Mouse (Mus musculus) MEL (cell line): ENCODE results near the gene Nfe2l2. TPM values are rescaled to one million over a fixed set of nuclear protein-coding genes. Genes with fewer than 3 reads are reported as not detected.

Experiments used
- DNase-seq: peaks from one replicate; pipeline ENCODE4 v3.0.0; 2011; ENCODE audit warnings: low read depth, low spot score
- H3K27ac ChIP-seq: 2 replicates; pipeline ENCODE4 v1.5.1; 2012; ENCODE audit warnings: low read depth, mild to moderate bottlenecking, control low read depth, low read length, moderate library complexity; ENCODE audit not compliant: control insufficient read depth
- H3K27me3 ChIP-seq, 2 experiments: fragments of 150-350 bp in 1 of 2; sonication (generic) in 1 of 2; 2 replicates each; pipeline ENCODE4 v1.6.1; 2012; ENCODE audit warnings: low read length in 2 of 2, mild to moderate bottlenecking in 2 of 2, improper control_type of control experiment in 1 of 2, moderate library complexity in 1 of 2; ENCODE audit not compliant: insufficient read depth in 2 of 2, control insufficient read depth in 1 of 2
- H3K36me3 ChIP-seq, 2 experiments: 2 replicates each; pipeline ENCODE4 v1.6.1; 2012 to 2014; ENCODE audit warnings: low read length in 2 of 2, improper control_type of control experiment in 1 of 2, inconsistent platforms in 1 of 2, mild to moderate bottlenecking in 1 of 2; ENCODE audit not compliant: insufficient read depth in 2 of 2, control insufficient read depth in 1 of 2
- H3K4me1 ChIP-seq, 2 experiments: fragments of 150-350 bp in 1 of 2; sonication (generic) in 1 of 2; 2 replicates each; pipeline ENCODE4 v1.6.1; 2012; ENCODE audit warnings: low read length in 2 of 2, improper control_type of control experiment in 1 of 2, mild to moderate bottlenecking in 1 of 2; ENCODE audit not compliant: insufficient read depth in 2 of 2, control insufficient read depth in 1 of 2
- H3K4me3 ChIP-seq, 2 experiments: fragments of 150-350 bp in 1 of 2; sonication (generic) in 1 of 2; 2 replicates each; pipeline ENCODE4 v1.5.1; 2012; ENCODE audit warnings: low read depth in 2 of 2, low read length in 2 of 2, mild to moderate bottlenecking in 2 of 2, moderate library complexity in 2 of 2, control low read depth in 1 of 2, improper control_type of control experiment in 1 of 2; ENCODE audit not compliant: control insufficient read depth in 1 of 2, insufficient read depth in 1 of 2
- H3K79me2 ChIP-seq: 2 replicates; pipeline ENCODE4 v1.6.1; 2012; ENCODE audit warnings: mild to moderate bottlenecking, low read length, moderate library complexity; ENCODE audit not compliant: control insufficient read depth, poor library complexity, insufficient read depth
- H3K9ac ChIP-seq: 2 replicates; pipeline ENCODE4 v1.6.1; 2012; ENCODE audit warnings: low read depth, mild to moderate bottlenecking, control low read depth, low read length, moderate library complexity; ENCODE audit not compliant: control insufficient read depth, poor library complexity, severe bottlenecking
- H3K9me3 ChIP-seq: fragments of 150-350 bp; sonication (generic); replicated peaks from 2 replicates; pipeline ENCODE4 v1.6.1; 2012; ENCODE audit warnings: mild to moderate bottlenecking, low read length, improper control_type of control experiment, moderate library complexity; ENCODE audit not compliant: insufficient read depth
- BHLHE40 ChIP-seq: IDR thresholded peaks from 2 replicates; pipeline ENCODE4 v1.6.1; 2012; ENCODE audit warnings: low read depth, mild to moderate bottlenecking, inconsistent platforms, low read length, improper control_type of control experiment, borderline replicate concordance
- CHD1 ChIP-seq: IDR thresholded peaks from 2 replicates; pipeline ENCODE4 v1.6.1; 2012; ENCODE audit warnings: low read depth, mild to moderate bottlenecking, inconsistent platforms, low read length, improper control_type of control experiment
- CHD2 ChIP-seq: IDR thresholded peaks from 2 replicates; pipeline ENCODE4 v1.6.1; 2011; ENCODE audit warnings: low read length, improper control_type of control experiment
- CTCF ChIP-seq, 3 experiments: IDR thresholded peaks in 2 of 3; conservative IDR thresholded peaks in 1 of 3; 2 replicates each; pipeline ENCODE4 v1.5.1; 2011 to 2012; ENCODE audit warnings: low read length in 3 of 3, low read depth in 2 of 3, mild to moderate bottlenecking in 2 of 3, improper control_type of control experiment in 1 of 3, inconsistent platforms in 1 of 3, mixed read lengths in 1 of 3, moderate library complexity in 1 of 3; ENCODE audit not compliant: control insufficient read depth in 1 of 3, insufficient read depth in 1 of 3, poor library complexity in 1 of 3, severe bottlenecking in 1 of 3
- E2F4 ChIP-seq: IDR thresholded peaks from 2 replicates; pipeline ENCODE4 v1.6.1; 2011; ENCODE audit warnings: low read depth, low read length, improper control_type of control experiment, borderline replicate concordance
- ELF1 ChIP-seq: IDR thresholded peaks from 2 replicates; pipeline ENCODE4 v1.6.1; 2014; ENCODE audit warnings: low read depth, mild to moderate bottlenecking, inconsistent platforms, low read length, improper control_type of control experiment, moderate library complexity
- EP300 ChIP-seq, 2 experiments: IDR thresholded peaks; 2 replicates each; pipeline ENCODE4 v1.6.1; 2011; ENCODE audit warnings: improper control_type of control experiment in 2 of 2, low read length in 2 of 2, low read depth in 1 of 2, mild to moderate bottlenecking in 1 of 2
- ETS1 ChIP-seq: IDR thresholded peaks from 2 replicates; pipeline ENCODE4 v1.6.1; 2012; ENCODE audit warnings: low read depth, mild to moderate bottlenecking, inconsistent platforms, low read length, improper control_type of control experiment, moderate library complexity
- GABPA ChIP-seq: IDR thresholded peaks from 2 replicates; pipeline ENCODE4 v1.6.1; 2012; ENCODE audit warnings: low read depth, mild to moderate bottlenecking, inconsistent platforms, low read length, improper control_type of control experiment, moderate library complexity
- GATA1 ChIP-seq: IDR thresholded peaks from 2 replicates; pipeline ENCODE4 v1.6.1; 2011; ENCODE audit warnings: low read depth, low read length, improper control_type of control experiment
- HCFC1 ChIP-seq: IDR thresholded peaks from 2 replicates; pipeline ENCODE4 v1.6.1; 2012; ENCODE audit warnings: low read depth, mild to moderate bottlenecking, inconsistent platforms, low read length, improper control_type of control experiment, moderate library complexity
- JUND ChIP-seq: IDR thresholded peaks from 2 replicates; pipeline ENCODE4 v1.6.1; 2011; ENCODE audit warnings: low read depth, mild to moderate bottlenecking, improper control_type of control experiment, low read length
- MAFK ChIP-seq: IDR thresholded peaks from 2 replicates; pipeline ENCODE4 v1.6.1; 2011; ENCODE audit warnings: low read depth, mild to moderate bottlenecking, low read length, improper control_type of control experiment, borderline replicate concordance
- MAX ChIP-seq: IDR thresholded peaks from 2 replicates; pipeline ENCODE4 v1.6.1; 2011; ENCODE audit warnings: low read length, improper control_type of control experiment
- MAZ ChIP-seq: IDR thresholded peaks from 2 replicates; pipeline ENCODE4 v1.6.1; 2012; ENCODE audit warnings: low read depth, mild to moderate bottlenecking, inconsistent platforms, low read length, improper control_type of control experiment
- MXI1 ChIP-seq: IDR thresholded peaks from 2 replicates; pipeline ENCODE4 v1.6.1; 2011; ENCODE audit warnings: mild to moderate bottlenecking, low read depth, low read length, improper control_type of control experiment
- MYB ChIP-seq: IDR thresholded peaks from 2 replicates; pipeline ENCODE4 v1.6.1; 2011; ENCODE audit warnings: mild to moderate bottlenecking, low read depth, low read length, improper control_type of control experiment
- MYC ChIP-seq: IDR thresholded peaks from 2 replicates; pipeline ENCODE4 v1.6.1; 2011; ENCODE audit warnings: low read depth, mild to moderate bottlenecking, low read length, improper control_type of control experiment, moderate library complexity
- NELFE ChIP-seq: IDR thresholded peaks from 2 replicates; pipeline ENCODE4 v1.6.1; 2011; ENCODE audit warnings: low read depth, low read length, improper control_type of control experiment
- NRF1 ChIP-seq: IDR thresholded peaks from 2 replicates; pipeline ENCODE4 v1.6.1; 2014; ENCODE audit warnings: low read depth, mild to moderate bottlenecking, inconsistent platforms, low read length, improper control_type of control experiment, moderate library complexity; ENCODE audit not compliant: poor library complexity, insufficient read depth, severe bottlenecking
- POLR2A ChIP-seq, 2 experiments: IDR thresholded peaks; 2 replicates each; pipeline ENCODE4 v1.6.1; 2011 to 2012; ENCODE audit warnings: low read length in 2 of 2, mild to moderate bottlenecking in 2 of 2, control low read depth in 1 of 2, improper control_type of control experiment in 1 of 2, low read depth in 1 of 2, moderate library complexity in 1 of 2; ENCODE audit not compliant: control insufficient read depth in 1 of 2, insufficient read depth in 1 of 2, poor library complexity in 1 of 2
- POLR2AphosphoS2 ChIP-seq: IDR thresholded peaks from 2 replicates; pipeline ENCODE4 v1.6.1; 2011; ENCODE audit warnings: low read length, improper control_type of control experiment
- POLR2AphosphoS5 ChIP-seq: IDR thresholded peaks from 2 replicates; pipeline ENCODE4 v1.6.1; 2012; ENCODE audit warnings: low read depth, borderline replicate concordance, mild to moderate bottlenecking, inconsistent platforms, low read length, moderate library complexity, mixed read lengths
- RAD21 ChIP-seq: IDR thresholded peaks from 2 replicates; pipeline ENCODE4 v1.6.1; 2011; ENCODE audit warnings: mild to moderate bottlenecking, low read depth, low read length, improper control_type of control experiment
- RCOR1 ChIP-seq: IDR thresholded peaks from 2 replicates; pipeline ENCODE4 v1.6.1; 2012; ENCODE audit warnings: low read depth, mild to moderate bottlenecking, inconsistent platforms, low read length, improper control_type of control experiment
- SIN3A ChIP-seq: IDR thresholded peaks from 2 replicates; pipeline ENCODE4 v1.6.1; 2012; ENCODE audit warnings: low read length, improper control_type of control experiment, inconsistent platforms
- TAL1 ChIP-seq: IDR thresholded peaks from 2 replicates; pipeline ENCODE4 v1.6.1; 2012; ENCODE audit warnings: mild to moderate bottlenecking, inconsistent platforms, low read length, moderate library complexity, mixed read lengths
- TBP ChIP-seq: IDR thresholded peaks from 2 replicates; pipeline ENCODE4 v1.8.0; 2011; ENCODE audit warnings: low read depth, low read length, improper control_type of control experiment
- TCF12 ChIP-seq: IDR thresholded peaks from 2 replicates; pipeline ENCODE4 v1.6.1; 2014; ENCODE audit warnings: low read depth, mild to moderate bottlenecking, inconsistent platforms, low read length, improper control_type of control experiment, moderate library complexity
- USF1 ChIP-seq: IDR thresholded peaks from 2 replicates; pipeline ENCODE4 v1.6.1; 2014; ENCODE audit warnings: low read depth, mild to moderate bottlenecking, inconsistent platforms, low read length, improper control_type of control experiment, moderate library complexity
- ZKSCAN1 ChIP-seq: IDR thresholded peaks from 2 replicates; pipeline ENCODE4 v1.6.1; 2012; ENCODE audit warnings: low read depth, mild to moderate bottlenecking, inconsistent platforms, low read length, improper control_type of control experiment, moderate library complexity
- ZMIZ1 ChIP-seq: IDR thresholded peaks from 2 replicates; pipeline ENCODE4 v1.6.1; 2012; ENCODE audit warnings: low read depth, mild to moderate bottlenecking, inconsistent platforms, low read length, improper control_type of control experiment, moderate library complexity
- polyA plus RNA-seq, 2 experiments: library from polyadenylated mRNA; stranded (reverse) in 1 of 2; unstranded in 1 of 2; fragments of >175 nt in 1 of 2; fragments of >200 nt in 1 of 2; gene quantifications; 2 replicates each; pipeline versions ENCODE4 v1.2.1 to v1.2.4; 2012; ENCODE audit warnings: low replicate concordance in 2 of 2, low read depth in 1 of 2; ENCODE audit not compliant: insufficient read length in 2 of 2, insufficient read depth in 1 of 2, missing spikeins in 1 of 2
- total RNA-seq: library from RNA; depleted of rRNA; stranded (reverse); fragments of 300-350 nt; gene quantifications from 2 replicates; pipeline ENCODE4 v1.2.3, GENCODE M21; 2012; rRNA removed

Gene Nfe2l2
- total RNA-seq (33.2 and 42.1 TPM in 2 replicates), polyA plus RNA-seq (10 to 100 TPM in 1 of 2 experiments, not detected in 1; 59.1 TPM)

DNA sequence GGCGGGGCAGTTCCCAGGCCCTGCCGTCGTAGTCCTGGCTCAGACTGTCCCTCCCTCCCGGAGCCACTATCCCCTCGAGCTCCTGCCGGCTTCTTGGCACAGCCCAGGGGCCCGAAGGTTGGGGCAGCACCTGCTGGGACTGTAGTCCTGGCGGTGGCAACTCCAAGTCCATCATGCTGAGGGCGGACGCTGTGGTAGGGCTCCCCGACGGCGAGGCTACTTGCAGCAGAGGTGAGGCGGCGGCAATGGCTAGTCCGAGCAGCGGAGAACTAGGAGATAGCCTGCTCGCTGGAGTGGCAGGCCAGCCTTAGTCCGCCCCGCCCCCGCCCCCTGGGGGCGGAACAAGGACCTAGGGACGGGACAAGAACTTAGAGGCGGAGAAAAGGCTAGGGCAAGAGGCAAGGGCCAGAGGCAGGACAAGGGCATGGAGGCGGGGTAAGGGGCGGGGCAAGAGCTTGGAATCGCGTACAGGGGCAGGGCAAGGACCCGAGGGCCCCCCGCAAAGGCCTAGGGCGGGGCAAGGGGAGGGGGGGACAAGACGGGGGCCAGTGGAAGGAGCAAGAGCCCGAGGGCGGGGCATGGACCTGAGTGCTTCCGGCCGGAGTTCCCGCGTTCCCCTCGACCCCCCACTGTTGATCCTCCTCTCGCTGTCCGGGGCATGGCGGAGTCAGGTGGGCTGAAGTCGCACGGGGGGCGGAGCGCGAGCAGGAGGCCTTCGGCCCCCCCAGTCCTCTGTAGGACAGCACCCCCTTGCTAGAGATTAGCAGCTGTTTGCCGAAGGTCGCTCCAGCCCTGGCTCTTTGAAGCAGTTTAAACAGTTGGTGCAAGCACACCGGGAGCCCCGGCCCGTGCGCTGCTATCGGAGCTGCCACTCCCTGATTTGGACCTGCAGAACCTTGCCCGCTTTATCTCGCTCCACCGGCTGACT, at the start of gene Nfe2l2:
Gene Nfe2l2 (minus strand): TSS at position 408 of the 928 bp plus-strand sequence.
- peak within 1 kb of the TSS; percentile 97 for H3K9ac ChIP-seq
- peaks cover 9 to 34% of the 10 kb centered on the region in 2 experiments; a peak in 3 of 4 replicates for H3K36me3 ChIP-seq
- no peaks in the 10 kb centered on the region for H3K9me3 ChIP-seq
- peak; percentile 99 for DNase-seq
- no peak for TF ChIP-seq JUND
- peak; percentile 92 for TF ChIP-seq MAZ
- 0 out of 2 replicates have a peak, but pooled peaks have one; percentile 57 for TF ChIP-seq POLR2AphosphoS5
- TF ChIP-seq NELFE = peak; percentile 90
- 0 out of 2 replicates have a peak, but pooled peaks have one; percentile 39 for TF ChIP-seq ELF1
- TF ChIP-seq GABPA = no peak
- peak; percentile 86 for TF ChIP-seq POLR2AphosphoS2
- peak; percentile 91 for TF ChIP-seq TAL1
- TF ChIP-seq SIN3A = peak; percentile 66
- TF ChIP-seq GATA1 = peak; percentile 67
- TF ChIP-seq BHLHE40 = peak; percentile 74; the same call in 1 of the 2 replicates
- 0 out of 2 replicates have a peak, but pooled peaks have one; percentile 26 for TF ChIP-seq USF1
- 0 out of 2 replicates have a peak, but pooled peaks have one; percentile 20 for TF ChIP-seq MAX
- no peak for TF ChIP-seq CTCF (IDR thresholded peaks at IDR 0.05 in 2 of 3, conservative IDR thresholded peaks at IDR 0.05 in 1 of 3; ENCODE audit: control insufficient read depth in 1 of 3, insufficient read depth in 1 of 3, low read depth in 2 of 3, low read length in 3 of 3, poor library complexity in 1 of 3, severe bottlenecking in 1 of 3)
- peak; percentile 58; the same call in 1 of the 2 replicates for TF ChIP-seq E2F4
- TF ChIP-seq MYC = no peak; the same call in 1 of the 2 replicates
- TF ChIP-seq HCFC1 = peak; percentile 32; the same call in 1 of the 2 replicates
- peak; percentile 92 for TF ChIP-seq MYB
- TF ChIP-seq MAFK = no peak
- TF ChIP-seq ZKSCAN1 = no peak
- peak; percentile 74 for TF ChIP-seq ETS1
- peak; percentile 78 to 91 for TF ChIP-seq EP300 (IDR thresholded peaks at IDR 0.05; ENCODE audit: low read depth in 1 of 2, low read length in 2 of 2)
- no peak for TF ChIP-seq CHD1
- TF ChIP-seq CHD2 = no peak
- TF ChIP-seq ZMIZ1 = peak; percentile 92
- no peak for TF ChIP-seq RAD21
- peak; percentile 79 for TF ChIP-seq TCF12
- peak; percentile 79 to 90 for TF ChIP-seq POLR2A (IDR thresholded peaks at IDR 0.05; ENCODE audit: control insufficient read depth in 1 of 2, insufficient read depth in 1 of 2, low read depth in 1 of 2, low read length in 2 of 2, poor library complexity in 1 of 2)
- TF ChIP-seq RCOR1 = no peak
- TF ChIP-seq NRF1 = no peak
- TF ChIP-seq MXI1 = no peak
- TF ChIP-seq TBP = peak; percentile 57; the same call in 1 of the 2 replicates
- H3K79me2 ChIP-seq = peaks cover 49% of the 10 kb centered on the region
- peaks cover 10 to 25% of the 10 kb centered on the region in 2 experiments for H3K4me1 ChIP-seq
- peak within 1 kb of the TSS; percentile 92 for H3K27ac ChIP-seq
- no peaks in the 10 kb centered on the region for H3K27me3 ChIP-seq
- peak within 1 kb of the TSS; percentile 84 to 91 for H3K4me3 ChIP-seq
